ENCODE assay signal across 9 mouse cellular contexts in the genomic region with DNA sequence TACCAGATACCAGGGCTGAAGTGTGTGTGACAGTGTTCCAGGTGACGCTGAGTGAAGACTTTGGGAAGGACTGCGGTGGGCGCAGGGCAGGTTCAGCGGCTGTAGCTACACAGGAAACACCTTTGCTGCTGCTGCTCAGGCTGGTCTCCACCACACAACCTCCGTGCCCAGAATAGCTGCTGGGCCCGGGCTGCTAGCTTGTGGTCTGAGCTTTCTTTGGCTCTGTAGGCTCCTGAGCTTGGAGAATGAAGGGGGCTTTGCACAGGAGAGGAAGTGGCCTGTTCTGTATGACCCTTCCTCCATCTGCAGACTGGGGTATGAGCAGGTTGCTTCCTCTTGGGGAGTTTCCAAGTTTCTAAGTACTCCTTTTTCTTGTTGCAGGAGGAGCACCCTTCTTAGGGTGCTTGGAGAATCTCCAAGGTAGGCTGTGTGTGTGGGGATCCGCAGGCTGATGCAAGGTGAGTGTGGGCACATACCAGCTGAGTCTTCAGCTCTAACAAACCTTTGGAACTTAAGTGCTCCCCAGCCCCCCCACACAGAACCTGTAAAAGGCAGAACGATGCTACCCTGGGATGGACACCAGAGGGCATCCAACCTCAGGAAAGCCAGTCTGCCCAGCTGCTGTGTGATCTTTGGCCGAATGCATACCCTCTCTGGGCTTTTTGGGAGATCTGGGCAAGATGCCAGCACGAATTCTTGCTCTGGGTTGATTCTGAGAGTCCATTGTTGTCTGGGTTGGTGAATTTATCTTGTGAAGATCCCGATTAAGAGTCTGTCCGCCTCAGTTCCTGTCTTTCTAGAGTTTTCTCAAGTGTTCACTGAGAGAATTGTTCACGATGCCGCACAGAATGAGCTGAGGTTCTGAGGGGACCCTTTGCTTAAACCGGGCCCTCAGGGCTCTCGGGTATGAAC.
A peak's percentile ranks its signal among the peaks of the same experiment; 100 is the strongest.
DNase-seq lines count a peak whose midpoint lies in the region; ATAC-seq and TF ChIP-seq lines count a peak whose summit lies in the region.
"Had no signal": no experiment of that assay in that cellular context is flagged by ENCODE, and none has a peak within 500 bp of the region (broad histone marks: within the 10 kb centered on the region; RNA-seq: fewer than 3 reads in every experiment).

No protein-coding gene starts in this region.

- no peak for TF ChIP-seq EP300 in heart, postnatal 0 days (IDR thresholded peaks at IDR 0.05; ENCODE audit: low read depth)

- no peak overlapping the region for H3K9ac ChIP-seq in heart, postnatal 0 days (replicated peaks; ENCODE audit: low read depth, low read length)
- H3K9ac ChIP-seq in heart, embryonic 11.5 days (ENCODE audit: low read depth, low read length), result no peak overlapping the region
- H3K9ac ChIP-seq in embryonic facial prominence, embryonic 13.5 days, result no peak overlapping the region
- H3K9ac ChIP-seq: hindbrain, embryonic 15.5 days had no signal

- ATAC-seq in heart, postnatal 0 days (ENCODE audit: insufficient read depth, low read depth), result no peak
- ATAC-seq in heart, embryonic 11.5 days (replicated peaks; ENCODE audit: insufficient number of reproducible peaks, low FRiP score, low TSS enrichment), result no peak
- no peak for ATAC-seq in embryonic facial prominence, embryonic 13.5 days (ENCODE audit: insufficient number of reproducible peaks, insufficient read depth, low FRiP score, low TSS enrichment, low read depth)

- H3K27ac ChIP-seq in heart, postnatal 0 days (ENCODE audit: low read depth), result no peak overlapping the region
- no peak overlapping the region for H3K27ac ChIP-seq in heart, embryonic 11.5 days (ENCODE audit: low read depth, low read length)
- peak overlapping the region; percentile 82; the same call in 1 of the 2 replicates for H3K27ac ChIP-seq in embryonic facial prominence, embryonic 13.5 days

- H3K36me3 ChIP-seq in heart, postnatal 0 days (replicated peaks; ENCODE audit: control insufficient read depth, insufficient read depth, low read length), result no peaks in the 10 kb centered on the region
- H3K36me3 ChIP-seq in heart, embryonic 11.5 days (ENCODE audit: control insufficient read depth, insufficient read depth, low read length), result no peaks in the 10 kb centered on the region
- H3K36me3 ChIP-seq in embryonic facial prominence, embryonic 13.5 days, result no peaks in the 10 kb centered on the region
- H3K36me3 ChIP-seq: hindbrain, embryonic 15.5 days had no signal

- peaks cover 32% of the 10 kb centered on the region for H3K27me3 ChIP-seq in heart, postnatal 0 days (ENCODE audit: control insufficient read depth, insufficient read depth, low read length)
- peaks cover 8% of the 10 kb centered on the region; the same call in 1 of the 2 replicates for H3K27me3 ChIP-seq in heart, embryonic 11.5 days (ENCODE audit: control insufficient read depth, insufficient read depth, low read length)
- H3K27me3 ChIP-seq in embryonic facial prominence, embryonic 13.5 days, result no peaks in the 10 kb centered on the region
- H3K27me3 ChIP-seq: hindbrain, embryonic 15.5 days had no signal

- no peak overlapping the region for H3K4me3 ChIP-seq in heart, postnatal 0 days (ENCODE audit: low read depth, low read length)
- H3K4me3 ChIP-seq in heart, embryonic 11.5 days (ENCODE audit: low read depth, low read length), result no peak overlapping the region
- no peak overlapping the region for H3K4me3 ChIP-seq in embryonic facial prominence, embryonic 13.5 days
- H3K4me3 ChIP-seq: hindbrain, embryonic 15.5 days had no signal

- H3K4me1 ChIP-seq in heart, postnatal 0 days (ENCODE audit: control insufficient read depth, insufficient read depth), result no peaks in the 10 kb centered on the region
- H3K4me1 ChIP-seq in heart, embryonic 11.5 days (ENCODE audit: control insufficient read depth, insufficient read depth, low read length), result peaks cover 16% of the 10 kb centered on the region
- peaks cover 34% of the 10 kb centered on the region for H3K4me1 ChIP-seq in embryonic facial prominence, embryonic 13.5 days

- DNase-seq in heart, postnatal 0 days (ENCODE audit: low spot score), result no peak
- peak; percentile 61 for DNase-seq in A20 (ENCODE audit: low read depth, low spot score)
- DNase-seq in lung, postnatal 36 days, result peak; percentile 20
- no peak for DNase-seq in adrenal gland, postnatal 36 days
- DNase-seq in kidney, adult 9 months, result no peak
- no peak for DNase-seq in left cerebral cortex, adult 11 months (ENCODE audit: low spot score)

- peak; percentile 33 for TF ChIP-seq CTCF in heart, postnatal 0 days (IDR thresholded peaks at IDR 0.05; ENCODE audit: low read depth)

- 58% methylated on average over 16 of the region's 16 CpGs for WGBS in heart, postnatal 0 days
- 69% methylated on average over 16 of the region's 16 CpGs for WGBS in heart, embryonic 11.5 days (ENCODE audit: insufficient replicate concordance)
- 66% methylated on average over 16 of the region's 16 CpGs for WGBS in embryonic facial prominence, embryonic 13.5 days

- H3K9me3 ChIP-seq in heart, postnatal 0 days (replicated peaks; ENCODE audit: control insufficient read depth, low read length), result no peaks in the 10 kb centered on the region
- no peaks in the 10 kb centered on the region for H3K9me3 ChIP-seq in heart, embryonic 11.5 days (replicated peaks; ENCODE audit: control insufficient read depth, low read length)
- H3K9me3 ChIP-seq in embryonic facial prominence, embryonic 13.5 days, result no peaks in the 10 kb centered on the region
- H3K9me3 ChIP-seq: hindbrain, embryonic 15.5 days had no signal

- H3K4me2 ChIP-seq in heart, postnatal 0 days (ENCODE audit: low read depth, low read length), result no peak overlapping the region
- no peak overlapping the region for H3K4me2 ChIP-seq in heart, embryonic 11.5 days
- no peak overlapping the region for H3K4me2 ChIP-seq in embryonic facial prominence, embryonic 13.5 days

Comparison
In these comparisons a context has a peak if more than half of its experiments do, and no peak if none do; other contexts are left out.
1. DNase-seq: peak in A20 (single experiment) and lung, postnatal 36 days (single experiment); none in heart, postnatal 0 days (single experiment), adrenal gland, postnatal 36 days (0 of 2), kidney, adult 9 months (single experiment) and left cerebral cortex, adult 11 months (single experiment).